Mouse (Mus musculus): Measurements from ENCODE around the gene Mtcl1. TPM values are rescaled to one million over a fixed set of nuclear protein-coding genes. Genes with fewer than 3 reads are reported as not detected.

The Mtcl1 gene
- polyA plus RNA-seq, 1 experiment, result not detected

- no peak for TF ChIP-seq GATA1 (IDR thresholded peaks at IDR 0.05; ENCODE audit: low read length)
Observed at GRCm38 (mm10) chr17:66363852-66364524, 85.6 kb downstream of the Mtcl1 start.

- TF ChIP-seq GATA1 (IDR thresholded peaks at IDR 0.05; ENCODE audit: low read length), result no peak
Observed at GRCm38 (mm10) chr17:66362287-66363016, 87.1 kb downstream of the Mtcl1 start.

GRCm38 (mm10) chr17:66358026-66358978 is 91.2 kb downstream of the Mtcl1 start:
- TF ChIP-seq GATA1 (IDR thresholded peaks at IDR 0.05; ENCODE audit: low read length), result no peak

DNA sequence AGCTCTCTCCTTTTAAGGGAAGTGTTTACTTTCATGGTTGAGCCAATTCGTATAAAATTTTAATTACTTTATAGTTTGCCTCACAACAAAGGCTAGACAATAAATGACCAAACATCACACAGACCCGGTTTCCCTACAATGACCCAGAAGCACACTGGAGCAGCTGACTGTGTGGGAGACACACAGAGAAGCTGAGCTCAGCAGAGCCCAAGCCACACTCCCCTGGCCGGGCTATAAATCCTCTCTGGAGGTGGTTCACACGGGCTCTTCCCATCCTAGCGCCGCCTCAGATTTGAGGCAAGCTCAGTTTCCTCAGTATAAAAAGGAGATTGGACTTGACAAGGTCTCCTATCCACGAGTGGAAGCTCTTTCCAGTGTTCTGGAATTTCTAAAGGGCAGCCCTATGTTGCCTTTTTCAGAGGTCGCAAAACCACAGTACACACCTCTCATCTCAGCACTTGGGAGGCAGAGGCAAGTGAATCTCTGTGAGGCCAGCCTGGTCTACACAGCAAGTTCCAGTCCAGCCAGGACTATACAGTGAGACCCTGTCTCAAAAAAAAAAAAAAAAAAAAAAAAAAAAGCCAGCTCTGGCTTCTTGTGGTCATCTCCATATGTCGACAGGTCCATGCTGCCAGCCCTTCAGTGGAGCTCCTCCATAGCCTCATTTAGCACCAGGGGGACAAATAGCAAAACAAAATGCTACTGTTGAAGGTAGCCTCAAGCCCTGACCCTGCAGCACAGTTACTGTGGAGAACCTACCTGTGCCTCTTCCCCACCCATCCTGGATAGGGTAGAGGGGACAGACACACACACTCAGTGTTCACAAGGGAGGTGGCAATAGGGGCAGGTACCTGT is 92.2 kb downstream of the Mtcl1 start:
- no peak for TF ChIP-seq GATA1 (IDR thresholded peaks at IDR 0.05; ENCODE audit: low read length)

GRCm38 (mm10) chr17:66353907-66354306 is 95.6 kb downstream of the Mtcl1 start:
- TF ChIP-seq GATA1 (IDR thresholded peaks at IDR 0.05; ENCODE audit: low read length), result no peak

DNA sequence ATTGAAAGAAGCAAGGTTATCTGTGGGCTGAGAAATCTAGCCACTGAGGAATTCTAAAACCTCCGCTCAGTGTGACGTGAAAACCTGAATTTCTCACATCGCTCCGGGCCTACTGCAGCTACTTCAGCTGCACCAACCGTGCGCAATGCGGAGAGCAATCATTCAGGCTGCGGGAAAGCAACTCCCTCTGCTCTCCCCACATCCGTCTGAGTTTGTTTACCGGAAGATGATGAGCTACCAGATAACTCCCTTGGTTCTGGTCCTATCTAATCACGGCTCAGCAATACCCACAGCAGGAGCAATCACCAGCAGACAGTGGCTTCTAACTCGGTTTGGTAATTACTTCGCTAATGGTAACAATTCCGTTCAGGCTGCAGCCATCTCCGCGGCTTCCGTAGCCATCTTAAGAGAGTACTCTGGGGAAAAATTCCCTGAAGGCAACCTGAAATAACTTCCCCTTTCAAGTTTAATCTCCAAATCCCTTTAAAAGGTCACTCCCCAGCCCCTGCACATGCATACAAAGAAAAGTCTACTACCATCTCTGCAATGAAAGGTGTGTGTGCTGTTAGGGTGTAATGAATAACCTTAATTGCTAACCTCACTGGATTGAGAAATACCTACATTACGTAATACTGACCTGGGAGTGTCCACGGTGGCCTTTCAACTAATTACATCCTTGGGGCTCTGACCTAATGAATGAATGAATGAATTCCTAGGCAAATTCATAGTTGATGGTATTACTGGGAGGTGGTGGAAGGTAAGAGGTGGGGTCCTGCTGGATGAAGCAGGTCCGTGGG is 96.5 kb downstream of the Mtcl1 start:
- TF ChIP-seq GATA1 (IDR thresholded peaks at IDR 0.05; ENCODE audit: low read length), result no peak

GRCm38 (mm10) chr17:66352219-66352618 is 97.3 kb downstream of the Mtcl1 start:
- no peak for TF ChIP-seq GATA1 (IDR thresholded peaks at IDR 0.05; ENCODE audit: low read length)

DNA sequence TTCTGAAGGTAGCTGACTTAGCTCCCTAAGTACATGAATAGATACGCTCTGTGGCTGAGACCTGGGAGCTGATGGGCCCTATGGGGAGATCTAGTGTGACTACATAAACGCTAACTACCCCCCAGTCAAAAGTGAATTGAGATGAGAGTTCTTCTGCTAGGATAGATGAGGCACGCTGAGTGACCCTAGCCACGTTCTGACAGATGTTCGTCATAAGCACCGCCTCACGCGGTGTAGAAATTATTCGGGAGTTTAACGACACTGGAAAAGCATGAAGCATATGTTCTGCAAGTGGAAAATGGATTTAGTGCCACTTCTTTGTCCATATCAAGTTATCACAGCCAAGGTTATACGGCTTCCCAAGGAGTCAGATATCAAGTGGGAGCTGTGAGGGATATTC is 98.9 kb downstream of the Mtcl1 start:
- TF ChIP-seq GATA1 (IDR thresholded peaks at IDR 0.05; ENCODE audit: low read length), result no peak

- no peak for TF ChIP-seq GATA1 (IDR thresholded peaks at IDR 0.05; ENCODE audit: low read length)
Observed at GRCm38 (mm10) chr17:66350127-66350526, 99.4 kb downstream of the Mtcl1 start.

DNA sequence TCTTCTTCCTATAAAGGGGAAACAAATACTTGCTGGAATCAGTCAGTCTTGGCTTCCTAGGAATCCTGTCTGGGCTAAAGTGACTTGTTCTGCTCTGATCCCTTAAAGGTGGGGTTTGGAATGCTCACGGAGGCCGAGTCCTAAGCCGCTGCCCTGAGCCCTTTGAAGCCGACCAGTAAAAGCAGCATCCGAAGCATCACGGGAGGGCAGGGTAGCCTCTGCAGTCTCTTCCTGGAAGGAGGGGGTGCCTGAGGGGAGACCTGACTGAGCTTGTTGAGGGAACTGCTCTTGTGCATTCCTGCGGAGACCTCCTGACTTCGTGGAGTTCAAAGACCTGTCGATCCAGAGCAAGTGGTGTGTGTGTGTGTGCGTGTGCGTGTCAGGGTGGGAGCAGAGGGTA is 103.2 kb downstream of the Mtcl1 start:
- no peak for TF ChIP-seq GATA1 (IDR thresholded peaks at IDR 0.05; ENCODE audit: low read length)

DNA sequence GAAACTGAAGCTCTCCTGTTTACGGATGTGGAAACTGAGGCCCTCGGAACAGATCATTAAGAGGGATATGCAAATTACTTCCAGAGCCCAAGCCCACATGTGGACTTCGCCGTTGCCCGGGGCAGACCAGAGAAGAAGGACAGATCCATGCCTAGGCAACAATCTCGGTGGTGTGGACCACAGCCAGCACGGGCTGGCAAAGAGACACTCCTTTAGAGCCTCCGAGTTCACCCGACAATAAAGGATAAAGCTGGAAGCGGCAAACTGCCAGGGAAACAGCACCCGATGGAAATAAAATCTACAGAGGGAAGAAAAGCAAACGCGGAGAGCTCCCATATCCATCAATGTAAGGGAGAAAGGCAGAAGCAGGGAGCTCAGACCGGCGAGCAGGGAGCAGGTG is 103.9 kb downstream of the Mtcl1 start:
- TF ChIP-seq GATA1 (IDR thresholded peaks at IDR 0.05; ENCODE audit: low read length), result no peak

DNA sequence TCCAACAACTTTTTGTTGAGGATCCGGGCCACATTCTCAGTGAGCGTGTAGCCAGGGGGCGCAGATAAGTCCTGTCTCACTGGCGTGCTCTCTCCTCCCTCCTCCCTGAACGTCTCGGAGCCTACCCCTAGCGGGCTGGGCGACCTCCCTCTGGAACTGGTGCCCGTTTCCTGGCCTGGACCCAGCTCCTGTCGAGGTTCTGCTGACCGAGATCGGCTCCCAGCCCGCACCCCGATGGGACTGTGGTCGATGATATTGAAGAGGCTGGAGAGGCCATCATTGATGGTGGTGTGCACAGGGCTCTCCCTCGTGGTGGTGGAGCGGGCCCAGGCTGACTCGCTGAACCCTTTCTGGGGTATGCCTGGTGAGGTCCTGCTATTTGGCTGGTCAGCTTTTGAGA is 106.6 kb downstream of the Mtcl1 start:
- TF ChIP-seq GATA1 (IDR thresholded peaks at IDR 0.05; ENCODE audit: low read length), result no peak

- no peak for TF ChIP-seq GATA1 (IDR thresholded peaks at IDR 0.05; ENCODE audit: low read length)
Observed at GRCm38 (mm10) chr17:66341670-66342069, 107.9 kb downstream of the Mtcl1 start.

- no peak for TF ChIP-seq GATA1 (IDR thresholded peaks at IDR 0.05; ENCODE audit: low read length)
Observed at GRCm38 (mm10) chr17:66340798-66341197, 108.8 kb downstream of the Mtcl1 start.

Data from G1E-ER4 (cell line).